Comparison of ENCODE assay signal across 25 mouse cellular contexts in genomic region chr7:66629419-66629818, GRCm38 (mm10).
"Had no signal": no experiment of that assay in that cellular context is flagged by ENCODE, and none has a peak within 500 bp of the region (broad histone marks: within the 10 kb centered on the region; RNA-seq: fewer than 3 reads in every experiment).

No protein-coding gene starts in this region.

- H3K36me3 ChIP-seq: heart, embryonic 13.5 days; heart, embryonic 15.5 days; hindbrain, embryonic 10.5 days; intestine, embryonic 15.5 days; limb, embryonic 10.5 days; limb, embryonic 12.5 days had no signal

- H3K4me2 ChIP-seq: heart, embryonic 11.5 days; heart, embryonic 13.5 days; heart, embryonic 15.5 days; hindbrain, embryonic 14.5 days; intestine, embryonic 15.5 days; limb, embryonic 12.5 days; liver, embryonic 11.5 days had no signal

- H3K4me3 ChIP-seq: heart, adult 2 months; heart, embryonic 13.5 days; heart, embryonic 15.5 days; hindbrain, embryonic 10.5 days; intestine, embryonic 15.5 days; layer of hippocampus, adult 2 months; left cerebral cortex, adult 2 months; limb, embryonic 10.5 days; limb, embryonic 12.5 days had no signal

- H3K9me3 ChIP-seq: heart, embryonic 15.5 days; intestine, embryonic 15.5 days; limb, embryonic 10.5 days had no signal

- DNase-seq: gastrocnemius, postnatal 14 days; gastrocnemius, postnatal 36 days; heart, adult 2 months; heart, postnatal 14 days; heart, postnatal 4 days; kidney, adult 18-20 months; kidney, adult 8-10 months; kidney, postnatal 10 days; kidney, postnatal 25 days; kidney, postnatal 4 days; liver had no signal

- H3K4me1 ChIP-seq: heart, embryonic 13.5 days; heart, embryonic 15.5 days; intestine, embryonic 15.5 days; limb, embryonic 12.5 days had no signal

- H3K27me3 ChIP-seq: heart, embryonic 13.5 days; heart, embryonic 15.5 days; intestine, embryonic 15.5 days; limb, embryonic 12.5 days had no signal

- H3K9ac ChIP-seq: heart, embryonic 13.5 days; heart, embryonic 15.5 days; hindbrain, embryonic 14.5 days; intestine, embryonic 15.5 days; limb, embryonic 12.5 days had no signal

- ATAC-seq: hindbrain, embryonic 16.5 days; inflammation-experienced regulatory T-cells, adult 6 months; intestine, embryonic 15.5 days; intestine, postnatal 0 days had no signal

- H3K27ac ChIP-seq: heart, adult 2 months; heart, embryonic 13.5 days; heart, embryonic 15.5 days; hindbrain, embryonic 10.5 days; hindbrain, embryonic 14.5 days; intestine, embryonic 15.5 days; layer of hippocampus, adult 2 months; left cerebral cortex, adult 2 months; limb, embryonic 10.5 days; limb, embryonic 12.5 days had no signal
